Mouse (Mus musculus) fibroblast of lung, adult 2 months (primary cell): ENCODE data around the gene Insig1.

Source experiments
- DNase-seq: peaks from one replicate; pipeline ENCODE4 v3.0.0-alpha.2; 2011; ENCODE audit warnings: low read depth

Gene Insig1

GRCm38 (mm10) chr5:28122491-28123454 is 51.6 kb downstream of the Insig1 start:
- DNase-seq: peak; percentile 6

- DNase-seq: no peak
Observed at GRCm38 (mm10) chr5:28123455-28123825, 52.3 kb downstream of the Insig1 start.

GRCm38 (mm10) chr5:28124321-28125230 is 53.4 kb downstream of the Insig1 start:
- DNase-seq: no peak
